Mouse (Mus musculus): ENCODE measurements around the gene Ikbkg. TPM values are rescaled to one million over a fixed set of nuclear protein-coding genes. Genes with fewer than 3 reads are reported as not detected.

Gene Ikbkg
- total and polyA plus RNA-seq, 3 experiments: 11.0 to 47.6 (median 39.7) TPM

- no peaks in the 10 kb centered on the region for H3K27me3 ChIP-seq (ENCODE audit: control insufficient read depth, insufficient read depth, low read length)
- intact Hi-C loops (cut with DNase I): loop anchor here (5.0 kb wide), 2 partner anchors 35 to 180 kb away; partner anchors contain the start of genes Fam3a, Flna and Ikbkg
- no peak overlapping the region for H3K4me3 ChIP-seq
- TF ChIP-seq POLR2A (IDR thresholded peaks at IDR 0.05; ENCODE audit: insufficient read depth, low read depth, low read length) (no peak), EP300 (IDR thresholded peaks at IDR 0.05; ENCODE audit: insufficient read depth, low read depth, low read length) (no peak), CTCF (IDR thresholded peaks at IDR 0.05) (no peak)
- no peak overlapping the region for H3K27ac ChIP-seq
- no peaks in the 10 kb centered on the region for H3K79me2 ChIP-seq (replicated peaks; ENCODE audit: control insufficient read depth, insufficient read depth, low read length)
- DNase-seq: no peak
- H3K4me1 ChIP-seq (ENCODE audit: control insufficient read depth, insufficient read depth, low read length): 0 out of 2 replicates have a peak, but pooled peaks cover 3% of the 10 kb centered on the region
- H3K36me3 ChIP-seq (ENCODE audit: control insufficient read depth, insufficient read depth, low read length): no peaks in the 10 kb centered on the region
- 76% methylated on average over 3 of the region's 3 CpGs for WGBS
- H3K9ac ChIP-seq (ENCODE audit: low read depth, low read length): no peak overlapping the region
These were observed 34.0 kb downstream of the Ikbkg start for GRCm38 (mm10) chrX:74427116-74427515.

DNA sequence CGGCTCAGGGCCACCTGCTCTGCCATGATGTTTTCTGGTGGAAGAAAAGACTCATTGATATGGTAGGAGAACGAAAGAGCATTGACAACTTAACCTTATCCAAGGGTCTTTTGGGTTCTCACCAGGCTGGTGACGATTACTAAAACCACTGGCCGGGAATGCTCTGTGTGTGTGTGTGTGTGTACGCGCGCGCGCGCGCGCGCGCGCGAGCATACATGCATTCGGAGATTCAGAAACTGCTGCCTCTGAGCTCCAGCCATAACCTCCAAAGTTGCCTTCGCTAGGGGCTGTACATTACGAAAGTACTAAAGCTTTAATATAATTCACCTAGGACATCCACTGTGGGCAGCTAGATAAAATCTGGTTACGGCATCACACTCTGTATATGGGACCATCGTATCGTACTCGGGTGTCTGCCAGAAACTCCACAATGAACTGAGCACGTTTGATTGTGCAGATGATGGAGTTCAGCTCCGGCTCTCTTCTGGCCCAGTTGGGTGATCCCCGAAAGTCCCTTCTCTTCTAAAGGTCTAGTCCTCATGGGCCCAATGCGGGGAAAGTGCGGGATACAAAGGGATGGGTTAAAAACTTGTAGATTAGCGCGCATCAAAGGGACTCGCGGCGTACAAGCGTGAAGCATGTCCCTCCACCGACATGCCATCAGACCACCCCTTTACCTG is 35.2 kb downstream of the Ikbkg start:
- no peaks in the 10 kb centered on the region for H3K79me2 ChIP-seq (replicated peaks; ENCODE audit: control insufficient read depth, insufficient read depth, low read length)
- H3K4me1 ChIP-seq (ENCODE audit: control insufficient read depth, insufficient read depth, low read length): 0 out of 2 replicates have a peak, but pooled peaks cover 3% of the 10 kb centered on the region
- no peak for DNase-seq
- peak overlapping the region; percentile 63 for H3K9ac ChIP-seq (ENCODE audit: low read depth, low read length)
- no peaks in the 10 kb centered on the region for H3K36me3 ChIP-seq (ENCODE audit: control insufficient read depth, insufficient read depth, low read length)
- H3K4me3 ChIP-seq: peak overlapping the region; percentile 48
- intact Hi-C loops (cut with DNase I): loop anchor here (5.0 kb wide), 2 partner anchors 36 to 181 kb away; partner anchors contain the start of genes Fam3a, Flna and Ikbkg
- TF ChIP-seq EP300 (IDR thresholded peaks at IDR 0.05; ENCODE audit: insufficient read depth, low read depth, low read length) (no peak), POLR2A (IDR thresholded peaks at IDR 0.05; ENCODE audit: insufficient read depth, low read depth, low read length) (no peak), CTCF (IDR thresholded peaks at IDR 0.05) (no peak)
- H3K27ac ChIP-seq: peak overlapping the region; percentile 95
- H3K27me3 ChIP-seq (ENCODE audit: control insufficient read depth, insufficient read depth, low read length): no peaks in the 10 kb centered on the region
- 26% methylated on average over 35 of the region's 35 CpGs for WGBS

DNA sequence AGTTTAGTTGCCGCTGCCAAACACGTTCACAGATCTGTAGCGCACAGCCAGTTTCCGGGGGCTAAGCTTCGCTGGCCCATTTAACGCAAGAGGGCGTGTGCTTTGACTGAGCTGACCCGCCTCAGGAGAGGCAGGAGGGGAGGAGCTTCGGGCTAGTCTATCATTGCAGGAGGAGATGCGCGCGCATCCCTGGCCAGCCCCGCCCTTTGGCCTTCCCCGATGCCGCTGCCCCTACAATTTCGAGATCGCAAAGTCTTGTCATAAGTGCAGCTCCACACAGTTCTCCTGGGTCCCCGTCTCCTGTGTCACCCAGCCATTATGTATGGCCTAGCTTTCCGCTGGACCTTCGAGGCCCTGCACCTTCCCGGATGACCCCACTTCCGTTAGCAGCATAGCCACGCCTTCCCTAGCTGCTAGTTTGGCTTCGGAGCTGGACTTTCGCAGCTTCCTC is 35.8 kb downstream of the Ikbkg start, which contains the start of gene G6pdx:
G6pdx (minus strand) TSS at position 369 of the 451 bp plus-strand sequence.
- WGBS: 16% methylated on average over 25 of the region's 25 CpGs
- peak within 1 kb of the TSS; percentile 79 for H3K9ac ChIP-seq (ENCODE audit: low read depth, low read length)
- H3K27me3 ChIP-seq (ENCODE audit: control insufficient read depth, insufficient read depth, low read length): no peaks in the 10 kb centered on the region
- DNase-seq: peak; percentile 88 to 91
- no peaks in the 10 kb centered on the region for H3K36me3 ChIP-seq (ENCODE audit: control insufficient read depth, insufficient read depth, low read length)
- 0 out of 2 replicates have a peak, but pooled peaks cover 3% of the 10 kb centered on the region for H3K4me1 ChIP-seq (ENCODE audit: control insufficient read depth, insufficient read depth, low read length)
- H3K27ac ChIP-seq: peak within 1 kb of the TSS; percentile 95
- no peaks in the 10 kb centered on the region for H3K79me2 ChIP-seq (replicated peaks; ENCODE audit: control insufficient read depth, insufficient read depth, low read length)
- intact Hi-C loops (cut with DNase I): loop anchor here (5.0 kb wide), 2 partner anchors 37 to 182 kb away; partner anchors contain the start of genes Fam3a, Flna and Ikbkg
- peak; percentile 49 for TF ChIP-seq CTCF (IDR thresholded peaks at IDR 0.05)
- no peak for TF ChIP-seq EP300 (IDR thresholded peaks at IDR 0.05; ENCODE audit: insufficient read depth, low read depth, low read length)
- peak; percentile 71 for TF ChIP-seq POLR2A (IDR thresholded peaks at IDR 0.05; ENCODE audit: insufficient read depth, low read depth, low read length)
- peak within 1 kb of the TSS; percentile 48 for H3K4me3 ChIP-seq

GRCm38 (mm10) chrX:74429290-74429821 is 36.3 kb downstream of the Ikbkg start:
- DNase-seq: peak; percentile 83 to 84
- peak overlapping the region; percentile 48 for H3K4me3 ChIP-seq
- intact Hi-C loops (cut with DNase I): loop anchor here (5.0 kb wide), 2 partner anchors 37 to 182 kb away; partner anchors contain the start of genes Fam3a, Flna and Ikbkg
- 0 out of 2 replicates have a peak, but pooled peaks cover 3% of the 10 kb centered on the region for H3K4me1 ChIP-seq (ENCODE audit: control insufficient read depth, insufficient read depth, low read length)
- H3K27me3 ChIP-seq (ENCODE audit: control insufficient read depth, insufficient read depth, low read length): no peaks in the 10 kb centered on the region
- WGBS: 18% methylated on average over 22 of the region's 22 CpGs
- H3K9ac ChIP-seq (ENCODE audit: low read depth, low read length): peak overlapping the region; percentile 79
- peak overlapping the region; percentile 95 for H3K27ac ChIP-seq
- H3K79me2 ChIP-seq (replicated peaks; ENCODE audit: control insufficient read depth, insufficient read depth, low read length): no peaks in the 10 kb centered on the region
- TF ChIP-seq POLR2A (IDR thresholded peaks at IDR 0.05; ENCODE audit: insufficient read depth, low read depth, low read length) (peak; percentile 64; the same call in 1 of the 2 replicates), CTCF (IDR thresholded peaks at IDR 0.05) (no peak), EP300 (IDR thresholded peaks at IDR 0.05; ENCODE audit: insufficient read depth, low read depth, low read length) (no peak)
- no peaks in the 10 kb centered on the region for H3K36me3 ChIP-seq (ENCODE audit: control insufficient read depth, insufficient read depth, low read length)

GRCm38 (mm10) chrX:74451157-74451912 is 58.2 kb downstream of the Ikbkg start:
- intact Hi-C loops (cut with DNase I): no loop called here
- Histone ChIP-seq H3K9ac (ENCODE audit: low read depth, low read length) (no peak overlapping the region), H3K4me1 (ENCODE audit: control insufficient read depth, insufficient read depth, low read length) (no peaks in the 10 kb centered on the region), H3K79me2 (replicated peaks; ENCODE audit: control insufficient read depth, insufficient read depth, low read length) (no peaks in the 10 kb centered on the region), H3K4me3 (no peak overlapping the region), H3K27me3 (ENCODE audit: control insufficient read depth, insufficient read depth, low read length) (no peaks in the 10 kb centered on the region), H3K36me3 (ENCODE audit: control insufficient read depth, insufficient read depth, low read length) (no peaks in the 10 kb centered on the region; the same call in 1 of the 2 replicates), H3K27ac (no peak overlapping the region)
- TF ChIP-seq CTCF (IDR thresholded peaks at IDR 0.05) (no peak), POLR2A (IDR thresholded peaks at IDR 0.05; ENCODE audit: insufficient read depth, low read depth, low read length) (no peak), EP300 (IDR thresholded peaks at IDR 0.05; ENCODE audit: insufficient read depth, low read depth, low read length) (no peak)
- WGBS: 69% methylated on average over 4 of the region's 4 CpGs
- no peak for DNase-seq
